Mouse (Mus musculus) layer of hippocampus, adult 18-20 months (tissue): ENCODE data around the gene Zar1l. TPM values are rescaled to one million over a fixed set of nuclear protein-coding genes. Genes with fewer than 3 reads are reported as not detected.
"Not testable (repeated sequence)": the region's sequence is repeated elsewhere in the genome, so short reads cannot be mapped to it uniquely, and the experiment has no call there.

Experiments
- DNase-seq, 2 experiments: peaks; one replicate each; pipeline ENCODE4 v3.0.0; 2022; ENCODE audit warnings: low spot score in 2 of 2
- long read RNA-seq: library from polyadenylated mRNA; stranded (forward); transcript quantifications from one replicate; pipeline ENCODE4 v2.0.0, GENCODE M21; 2021
- total RNA-seq, 2 experiments: library from RNA; stranded (reverse); gene quantifications; 2 replicates each; pipeline ENCODE4 v1.2.3; 2021

Zar1l gene
- total RNA-seq, result not detected
- long read RNA-seq, result 0 reads

- no peak for DNase-seq
Observed at GRCm38 (mm10) chr5:150518064-150518463, at the start of gene Zar1l. TSS of gene Zar1l (minus strand) at chr5:150518164.

- DNase-seq, result no peak
Observed at GRCm38 (mm10) chr5:150566971-150567370, 49.0 kb upstream of the Zar1l start.

- peak; percentile 30 to 55 for DNase-seq
Observed at GRCm38 (mm10) chr5:150566226-150566625, 48.3 kb upstream of the Zar1l start.

GRCm38 (mm10) chr5:150564426-150564825 lies 46.5 kb upstream of the Zar1l start:
- DNase-seq, result no peak

- no peak for DNase-seq
Observed at GRCm38 (mm10) chr5:150561783-150562182, 43.8 kb upstream of the Zar1l start.

GRCm38 (mm10) chr5:150561376-150561775 lies 43.4 kb upstream of the Zar1l start:
- no peak for DNase-seq

GRCm38 (mm10) chr5:150560851-150561250 lies 42.9 kb upstream of the Zar1l start:
- DNase-seq, result no peak

- no peak for DNase-seq
Observed at GRCm38 (mm10) chr5:150559519-150560103, 41.6 kb upstream of the Zar1l start.

GRCm38 (mm10) chr5:150551637-150552036 lies 33.7 kb upstream of the Zar1l start:
- peak in 1 of 2 experiments; percentile 35 for DNase-seq

GRCm38 (mm10) chr5:150543184-150543583 lies 25.2 kb upstream of the Zar1l start:
- peak in 1 of 2 experiments; percentile 39 for DNase-seq

- no peak for DNase-seq
Observed at GRCm38 (mm10) chr5:150541302-150541701, 23.3 kb upstream of the Zar1l start.

GRCm38 (mm10) chr5:150525239-150525638 lies 7.3 kb upstream of the Zar1l start:
- DNase-seq, result no peak

- no peak for DNase-seq
Observed at GRCm38 (mm10) chr5:150522867-150523234, 4.9 kb upstream of the Zar1l start.

- peak; percentile 86 to 92 for DNase-seq
Observed at GRCm38 (mm10) chr5:150521937-150522866, 4.2 kb upstream of the Zar1l start, which contains the start of gene Brca2. TSS of gene Brca2 (plus strand) at chr5:150522630.

GRCm38 (mm10) chr5:150519551-150519950 lies 1.6 kb upstream of the Zar1l start:
- DNase-seq, result no peak

- DNase-seq, result no peak
Observed at GRCm38 (mm10) chr5:150514027-150514426, 3.9 kb downstream of the Zar1l start.

GRCm38 (mm10) chr5:150513264-150513663 lies 4.7 kb downstream of the Zar1l start:
- no peak for DNase-seq

GRCm38 (mm10) chr5:150510451-150511225 lies 7.3 kb downstream of the Zar1l start:
- DNase-seq, result no peak

GRCm38 (mm10) chr5:150495792-150496191 lies 22.2 kb downstream of the Zar1l start:
- DNase-seq, result no peak

- DNase-seq, result not testable (repeated sequence)
Observed at GRCm38 (mm10) chr5:150491573-150492173, 26.3 kb downstream of the Zar1l start.

- no peak for DNase-seq
Observed at GRCm38 (mm10) chr5:150490821-150491220, 27.1 kb downstream of the Zar1l start.
